Mouse (Mus musculus): ENCODE measurements around the gene Hsd11b2. TPM values are rescaled to one million over a fixed set of nuclear protein-coding genes. Genes with fewer than 3 reads are reported as not detected.
A peak's percentile ranks its signal among the peaks of the same experiment; 100 is the strongest.

The Hsd11b2 gene
- polyA plus RNA-seq, 1 experiment: not detected

DNA sequence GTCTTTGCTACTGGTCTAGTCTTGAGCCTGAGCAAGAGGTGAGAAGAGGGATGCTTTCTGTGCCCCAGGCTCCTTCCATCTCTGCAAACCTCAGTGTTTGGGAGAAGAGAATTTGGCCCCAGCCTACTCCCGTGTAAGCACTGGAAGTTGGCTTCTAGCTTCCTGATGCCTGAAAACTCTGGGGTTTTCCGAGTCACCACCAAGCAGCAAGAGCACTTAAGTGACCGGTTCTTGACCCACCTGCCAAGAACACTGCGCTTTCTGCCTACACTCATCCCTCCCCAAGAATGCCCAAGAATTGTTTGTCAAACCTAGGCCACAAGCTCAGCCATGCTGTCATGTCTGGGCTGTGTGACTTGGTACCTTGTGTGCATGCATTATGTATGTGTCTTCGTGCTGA, 2.0 kb downstream of the Hsd11b2 start:
- TF ChIP-seq POLR2A (IDR thresholded peaks at IDR 0.05; ENCODE audit: extremely low read depth, insufficient read depth, low read length) (no peak), CTCF (IDR thresholded peaks at IDR 0.05; ENCODE audit: extremely low read depth, insufficient read depth, low read length) (no peak)
- no peak overlapping the region for H3K4me3 ChIP-seq (ENCODE audit: insufficient read depth, low read length)
- H3K27ac ChIP-seq (ENCODE audit: insufficient read depth, low read length): no peak overlapping the region
- H3K4me1 ChIP-seq (ENCODE audit: control insufficient read depth, insufficient read depth, low read length): 0 out of 2 replicates have a peak, but pooled peaks cover 2% of the 10 kb centered on the region

DNA sequence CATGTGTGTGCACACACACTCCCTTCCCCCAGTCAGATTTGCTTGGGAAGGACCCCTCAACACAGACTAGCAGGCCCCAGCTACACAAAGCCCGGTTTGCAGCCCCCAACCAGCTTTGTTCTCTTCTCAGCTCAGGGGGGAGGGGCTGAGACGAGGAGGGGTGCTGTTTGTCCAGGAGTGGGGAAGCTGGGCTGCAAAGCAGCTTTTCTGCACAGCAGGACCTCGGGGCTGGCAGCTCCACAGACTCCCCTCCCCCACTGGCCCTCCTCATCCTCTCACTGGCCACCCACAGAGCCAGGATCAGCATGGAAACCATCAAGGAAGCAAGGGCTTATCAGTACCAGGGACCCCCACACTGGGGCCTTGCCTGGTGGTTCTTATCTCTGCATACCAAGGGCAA, 2.5 kb downstream of the Hsd11b2 start:
- Histone ChIP-seq H3K4me3 (ENCODE audit: insufficient read depth, low read length) (no peak overlapping the region), H3K27ac (ENCODE audit: insufficient read depth, low read length) (no peak overlapping the region), H3K4me1 (ENCODE audit: control insufficient read depth, insufficient read depth, low read length) (0 out of 2 replicates have a peak, but pooled peaks cover 2% of the 10 kb centered on the region)
- TF ChIP-seq POLR2A (IDR thresholded peaks at IDR 0.05; ENCODE audit: extremely low read depth, insufficient read depth, low read length) (no peak), CTCF (IDR thresholded peaks at IDR 0.05; ENCODE audit: extremely low read depth, insufficient read depth, low read length) (no peak)

DNA sequence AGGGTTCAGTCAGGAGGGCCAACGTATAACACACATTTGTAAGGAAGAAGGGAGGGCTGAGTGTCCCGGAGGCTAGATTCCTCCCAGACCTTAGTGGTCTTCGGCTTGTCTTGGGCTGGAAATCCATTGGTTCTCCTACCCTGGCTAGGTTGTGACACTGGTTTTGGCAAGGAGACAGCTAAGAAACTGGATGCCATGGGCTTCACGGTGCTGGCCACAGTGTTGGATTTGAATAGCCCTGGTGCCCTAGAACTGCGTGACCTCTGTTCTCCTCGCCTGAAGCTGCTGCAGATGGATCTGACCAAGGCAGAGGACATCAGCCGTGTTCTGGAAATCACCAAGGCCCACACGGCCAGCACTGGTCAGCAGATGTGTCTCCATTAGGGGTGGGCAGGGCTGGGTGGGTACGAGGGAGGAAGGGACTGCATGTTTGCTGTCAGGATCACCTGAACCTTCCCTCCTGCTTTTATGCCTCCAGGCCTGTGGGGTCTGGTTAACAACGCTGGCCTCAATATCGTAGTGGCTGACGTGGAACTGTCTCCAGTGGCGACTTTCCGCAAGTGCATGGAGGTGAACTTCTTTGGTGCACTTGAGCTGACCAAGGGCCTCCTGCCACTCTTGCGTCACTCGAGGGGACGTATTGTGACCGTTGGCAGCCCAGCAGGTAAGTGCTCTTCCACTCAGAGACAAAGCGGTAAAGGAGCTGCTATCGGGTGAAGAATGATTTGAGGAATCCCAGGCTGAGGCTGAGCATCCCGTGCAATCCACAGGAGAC, 3.6 kb downstream of the Hsd11b2 start:
- no peak overlapping the region for H3K4me3 ChIP-seq (ENCODE audit: insufficient read depth, low read length)

DNA sequence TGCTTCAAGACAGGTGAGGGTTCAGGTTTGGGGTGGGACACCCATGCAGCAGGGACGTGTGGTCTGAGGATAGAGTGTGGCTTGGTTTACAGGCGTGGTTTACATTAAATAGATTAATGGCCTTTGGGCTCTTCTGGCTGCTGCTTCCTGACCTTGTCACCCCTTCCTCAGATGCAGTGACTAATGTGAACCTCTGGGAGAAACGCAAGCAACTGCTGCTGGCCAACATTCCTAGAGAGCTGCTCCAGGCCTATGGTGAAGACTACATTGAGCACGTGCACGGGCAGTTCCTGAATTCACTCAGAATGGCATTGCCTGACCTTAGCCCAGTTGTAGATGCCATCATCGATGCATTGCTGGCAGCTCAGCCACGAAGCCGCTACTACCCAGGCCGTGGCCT, 4.3 kb downstream of the Hsd11b2 start:
- Histone ChIP-seq H3K4me3 (ENCODE audit: insufficient read depth, low read length) (no peak overlapping the region), H3K27ac (ENCODE audit: insufficient read depth, low read length) (no peak overlapping the region), H3K4me1 (ENCODE audit: control insufficient read depth, insufficient read depth, low read length) (0 out of 2 replicates have a peak, but pooled peaks cover 2% of the 10 kb centered on the region)
- TF ChIP-seq CTCF (IDR thresholded peaks at IDR 0.05; ENCODE audit: extremely low read depth, insufficient read depth, low read length): no peak
- no peak for TF ChIP-seq POLR2A (IDR thresholded peaks at IDR 0.05; ENCODE audit: extremely low read depth, insufficient read depth, low read length)

More for the DNA sequence above, 3.6 kb downstream of the Hsd11b2 start:
- no peak for TF ChIP-seq CTCF (IDR thresholded peaks at IDR 0.05; ENCODE audit: extremely low read depth, insufficient read depth, low read length)
- TF ChIP-seq POLR2A (IDR thresholded peaks at IDR 0.05; ENCODE audit: extremely low read depth, insufficient read depth, low read length): no peak
- H3K27ac ChIP-seq (ENCODE audit: insufficient read depth, low read length): no peak overlapping the region
- H3K4me1 ChIP-seq (ENCODE audit: control insufficient read depth, insufficient read depth, low read length): 0 out of 2 replicates have a peak, but pooled peaks cover 2% of the 10 kb centered on the region

DNA sequence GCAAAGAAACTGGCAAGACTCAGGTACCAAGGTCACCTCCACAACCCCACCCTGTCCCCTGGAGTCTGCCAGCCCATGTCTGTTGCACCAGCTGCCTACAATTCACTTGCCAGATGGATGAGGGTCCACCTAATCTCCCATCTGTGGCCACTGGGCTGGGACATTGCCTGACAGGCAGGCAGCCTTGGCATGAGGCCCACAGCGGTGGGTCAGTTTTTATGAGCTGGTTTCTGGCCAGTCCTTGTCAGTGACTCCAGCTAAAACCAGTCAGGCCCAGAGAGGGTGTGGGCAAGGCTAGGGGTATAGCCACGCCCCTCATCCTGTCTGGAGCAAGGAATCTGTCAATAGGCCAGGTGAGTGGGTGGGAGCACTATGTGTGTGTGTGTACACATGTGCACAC, 8.6 kb downstream of the Hsd11b2 start:
- Histone ChIP-seq H3K4me3 (ENCODE audit: insufficient read depth, low read length) (no peak overlapping the region), H3K4me1 (ENCODE audit: control insufficient read depth, insufficient read depth, low read length) (peaks cover 3% of the 10 kb centered on the region; the same call in 1 of the 2 replicates)

DNA sequence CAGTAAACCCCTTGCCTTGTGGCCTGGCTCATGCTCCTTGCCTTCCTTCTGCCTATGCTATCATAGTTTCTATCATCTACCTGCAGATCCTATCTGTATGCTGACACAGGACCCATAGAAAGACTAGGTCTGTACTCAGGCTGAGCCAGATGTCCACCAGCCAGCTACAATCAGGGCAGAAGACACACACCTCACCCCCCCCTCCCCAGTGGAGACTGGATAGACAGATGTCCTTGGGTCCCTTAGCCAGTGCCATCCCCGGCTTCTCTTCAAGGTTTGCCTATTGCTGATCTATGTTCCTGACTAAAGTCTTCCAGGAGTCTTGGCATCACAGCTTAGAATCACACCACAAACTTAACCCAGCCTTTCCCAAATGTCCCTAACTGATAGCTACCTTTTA, 9.7 kb downstream of the Hsd11b2 start:
- H3K27ac ChIP-seq (ENCODE audit: insufficient read depth, low read length): no peak overlapping the region
- peaks cover 3% of the 10 kb centered on the region; the same call in 1 of the 2 replicates for H3K4me1 ChIP-seq (ENCODE audit: control insufficient read depth, insufficient read depth, low read length)
- TF ChIP-seq POLR2A (IDR thresholded peaks at IDR 0.05; ENCODE audit: extremely low read depth, insufficient read depth, low read length): no peak
- no peak for TF ChIP-seq CTCF (IDR thresholded peaks at IDR 0.05; ENCODE audit: extremely low read depth, insufficient read depth, low read length)
- H3K4me3 ChIP-seq (ENCODE audit: insufficient read depth, low read length): no peak overlapping the region

More for the DNA sequence above, 8.6 kb downstream of the Hsd11b2 start:
- no peak overlapping the region for H3K27ac ChIP-seq (ENCODE audit: insufficient read depth, low read length)
- no peak for TF ChIP-seq CTCF (IDR thresholded peaks at IDR 0.05; ENCODE audit: extremely low read depth, insufficient read depth, low read length)
- TF ChIP-seq POLR2A (IDR thresholded peaks at IDR 0.05; ENCODE audit: extremely low read depth, insufficient read depth, low read length): no peak

DNA sequence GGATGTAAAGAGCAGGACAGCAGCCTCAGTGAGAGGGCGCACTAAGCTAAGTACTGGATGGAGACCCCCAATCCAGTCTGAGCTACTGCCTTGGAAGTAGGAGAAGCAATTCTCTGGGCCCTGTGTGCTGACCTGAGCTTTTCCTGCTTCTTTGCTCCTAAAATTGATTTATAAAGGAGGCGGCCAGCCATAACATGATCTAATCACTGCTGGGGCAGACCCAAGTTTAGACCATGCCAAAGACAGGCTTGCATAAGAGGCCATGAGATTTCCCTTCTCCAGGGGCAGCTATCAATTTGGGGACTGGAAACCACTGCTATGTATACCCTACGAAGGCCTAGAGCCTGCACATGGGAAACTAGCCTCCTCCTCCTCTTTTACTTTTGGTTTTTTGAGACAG, 10.7 kb downstream of the Hsd11b2 start:
- Histone ChIP-seq H3K4me1 (ENCODE audit: control insufficient read depth, insufficient read depth, low read length) (peaks cover 3% of the 10 kb centered on the region; the same call in 1 of the 2 replicates), H3K27ac (ENCODE audit: insufficient read depth, low read length) (no peak overlapping the region), H3K4me3 (ENCODE audit: insufficient read depth, low read length) (no peak overlapping the region)
- no peak for TF ChIP-seq CTCF (IDR thresholded peaks at IDR 0.05; ENCODE audit: extremely low read depth, insufficient read depth, low read length)
- TF ChIP-seq POLR2A (IDR thresholded peaks at IDR 0.05; ENCODE audit: extremely low read depth, insufficient read depth, low read length): no peak

DNA sequence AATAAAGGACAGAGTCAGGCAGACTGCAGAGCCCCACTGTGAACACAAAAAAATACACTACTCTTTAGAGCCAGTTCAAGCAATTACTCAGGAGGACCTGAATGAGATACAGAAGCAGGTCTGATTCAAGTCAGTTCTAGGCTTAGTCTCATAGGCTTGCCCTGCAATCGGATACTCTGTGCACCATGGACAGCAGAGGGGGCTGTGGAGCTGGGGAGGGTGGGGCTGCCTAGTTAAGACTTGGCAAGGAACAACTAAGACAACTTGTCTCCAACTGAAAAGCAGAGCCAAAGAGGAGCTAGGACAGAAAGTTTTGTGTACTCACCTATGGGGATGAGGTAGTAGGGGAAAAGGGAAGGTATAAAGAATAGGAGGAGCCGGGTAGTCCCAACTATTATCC, 13.2 kb downstream of the Hsd11b2 start:
- TF ChIP-seq CTCF (IDR thresholded peaks at IDR 0.05; ENCODE audit: extremely low read depth, insufficient read depth, low read length): peak; percentile 33
- no peak for TF ChIP-seq POLR2A (IDR thresholded peaks at IDR 0.05; ENCODE audit: extremely low read depth, insufficient read depth, low read length)
- H3K4me3 ChIP-seq (ENCODE audit: insufficient read depth, low read length): no peak overlapping the region
- no peak overlapping the region for H3K27ac ChIP-seq (ENCODE audit: insufficient read depth, low read length)
- H3K4me1 ChIP-seq (ENCODE audit: control insufficient read depth, insufficient read depth, low read length): peaks cover 8% of the 10 kb centered on the region

DNA sequence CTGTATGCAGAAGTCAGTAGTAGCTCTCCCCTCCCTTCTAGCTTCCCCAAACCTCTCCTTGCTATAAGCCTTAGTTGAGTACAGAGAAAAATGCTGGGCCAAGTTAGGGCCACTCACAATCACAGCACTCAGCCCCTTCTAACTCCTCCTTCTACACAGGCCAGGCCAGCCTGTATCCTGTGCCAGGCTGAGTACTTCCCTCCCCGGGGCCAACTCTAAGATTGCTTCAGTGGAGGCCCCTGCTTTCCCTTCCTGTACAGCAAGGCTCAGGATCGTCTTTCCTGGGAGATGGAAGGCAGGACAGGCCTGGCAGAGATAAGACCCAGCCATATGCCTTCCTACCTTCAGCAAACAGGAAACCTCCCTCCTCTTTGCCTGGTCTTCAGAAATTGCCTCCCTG, 14.9 kb downstream of the Hsd11b2 start:
- H3K27ac ChIP-seq (ENCODE audit: insufficient read depth, low read length): no peak overlapping the region
- no peak overlapping the region for H3K4me3 ChIP-seq (ENCODE audit: insufficient read depth, low read length)
- TF ChIP-seq POLR2A (IDR thresholded peaks at IDR 0.05; ENCODE audit: extremely low read depth, insufficient read depth, low read length) (no peak), CTCF (IDR thresholded peaks at IDR 0.05; ENCODE audit: extremely low read depth, insufficient read depth, low read length) (no peak)
- H3K4me1 ChIP-seq (ENCODE audit: control insufficient read depth, insufficient read depth, low read length): peaks cover 11% of the 10 kb centered on the region

DNA sequence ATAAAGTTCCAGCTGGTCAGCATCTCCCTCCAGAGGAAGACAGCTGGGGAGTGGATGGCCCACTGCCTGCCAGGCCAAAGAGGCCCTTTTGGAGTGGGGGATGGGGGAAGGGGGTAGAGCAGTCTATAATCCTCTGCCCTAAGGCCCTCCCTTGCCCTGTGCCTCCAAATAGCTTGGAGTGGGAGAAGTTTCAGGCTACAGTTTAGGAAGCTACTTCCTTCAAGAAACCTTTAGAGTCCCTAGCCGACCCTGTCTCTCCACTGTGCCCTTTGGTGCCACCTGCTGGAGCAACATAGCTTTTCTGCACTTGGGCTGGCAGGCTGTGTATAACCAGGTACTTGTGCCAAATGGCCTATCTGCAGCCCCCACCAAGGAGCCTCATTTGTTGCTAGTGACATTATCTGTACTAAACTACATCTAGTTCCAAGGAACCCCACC, 15.4 kb downstream of the Hsd11b2 start:
- peak; percentile 73 for TF ChIP-seq CTCF (IDR thresholded peaks at IDR 0.05; ENCODE audit: extremely low read depth, insufficient read depth, low read length)
- no peak for TF ChIP-seq POLR2A (IDR thresholded peaks at IDR 0.05; ENCODE audit: extremely low read depth, insufficient read depth, low read length)
- no peak overlapping the region for H3K27ac ChIP-seq (ENCODE audit: insufficient read depth, low read length)
- H3K4me3 ChIP-seq (ENCODE audit: insufficient read depth, low read length): no peak overlapping the region
- peaks cover 11% of the 10 kb centered on the region for H3K4me1 ChIP-seq (ENCODE audit: control insufficient read depth, insufficient read depth, low read length)

Data from cortical plate, adult 2 months (tissue).